Mouse (Mus musculus): ENCODE measurements at regions not wholly inside any gene's neighbourhood (a gene's known extent, or its start where the extent isn't known, plus 50 kb on each side); places are given as distances from the start of the nearest gene placed in this dataset.

- Histone ChIP-seq H3K27ac (ENCODE audit: control insufficient read depth, low read depth, low read length) (no peak overlapping the region), H3K4me3 (ENCODE audit: control insufficient read depth in 1 of 2, insufficient read depth in 1 of 2, low read depth in 2 of 2, low read length in 2 of 2) (no peak overlapping the region), H3K9ac (ENCODE audit: control insufficient read depth, low read depth, low read length, poor library complexity, severe bottlenecking) (no peak overlapping the region), H3K4me1 (ENCODE audit: control insufficient read depth in 1 of 2, insufficient read depth in 2 of 2, low read length in 2 of 2) (no peaks in the 10 kb centered on the region), H3K36me3 (ENCODE audit: control insufficient read depth in 1 of 2, insufficient read depth in 2 of 2, low read length in 2 of 2) (no peaks in the 10 kb centered on the region), H3K79me2 (ENCODE audit: control insufficient read depth, insufficient read depth, low read length, poor library complexity) (no peaks in the 10 kb centered on the region), H3K27me3 (ENCODE audit: control insufficient read depth in 1 of 2, insufficient read depth in 2 of 2, low read length in 2 of 2) (no peaks in the 10 kb centered on the region), H3K9me3 (replicated peaks; ENCODE audit: insufficient read depth, low read length) (no peaks in the 10 kb centered on the region)
- no peak for TF ChIP-seq ZNF384 (IDR thresholded peaks at IDR 0.05; ENCODE audit: low read depth, low read length)
- no peak for TF ChIP-seq BHLHE40 (IDR thresholded peaks at IDR 0.05; ENCODE audit: borderline replicate concordance, low read depth, low read length)
- TF ChIP-seq GABPA (IDR thresholded peaks at IDR 0.05; ENCODE audit: low read depth, low read length) = no peak
- TF ChIP-seq ETS1 (IDR thresholded peaks at IDR 0.05; ENCODE audit: low read depth, low read length) = no peak
- no peak for TF ChIP-seq SIN3A (IDR thresholded peaks at IDR 0.05; ENCODE audit: low read length)
- TF ChIP-seq MAFK (IDR thresholded peaks at IDR 0.05; ENCODE audit: borderline replicate concordance, low read depth, low read length) = no peak
- no peak for TF ChIP-seq POLR2A (IDR thresholded peaks at IDR 0.05; ENCODE audit: control insufficient read depth in 1 of 2, insufficient read depth in 1 of 2, low read depth in 1 of 2, low read length in 2 of 2, poor library complexity in 1 of 2)
- TF ChIP-seq HCFC1 (IDR thresholded peaks at IDR 0.05; ENCODE audit: low read depth, low read length) = no peak
- no peak for TF ChIP-seq RAD21 (IDR thresholded peaks at IDR 0.05; ENCODE audit: low read depth, low read length)
- no peak for TF ChIP-seq CHD1 (IDR thresholded peaks at IDR 0.05; ENCODE audit: low read depth, low read length)
- DNase-seq (ENCODE audit: low read depth, low spot score) = no peak
Observed at GRCm38 (mm10) chr9:43930476-43930875, 112.7 kb upstream of the Thy1 start.

GRCm38 (mm10) chr9:43934012-43934690 lies 109.0 kb upstream of the Thy1 start:
- no peaks in the 10 kb centered on the region for H3K27me3 ChIP-seq (ENCODE audit: control insufficient read depth in 1 of 2, insufficient read depth in 2 of 2, low read length in 2 of 2)
- no peak overlapping the region for H3K9ac ChIP-seq (ENCODE audit: control insufficient read depth, low read depth, low read length, poor library complexity, severe bottlenecking)
- no peak for DNase-seq (ENCODE audit: low read depth, low spot score)
- H3K4me1 ChIP-seq (ENCODE audit: control insufficient read depth in 1 of 2, insufficient read depth in 2 of 2, low read length in 2 of 2) = no peaks in the 10 kb centered on the region
- H3K27ac ChIP-seq (ENCODE audit: control insufficient read depth, low read depth, low read length) = no peak overlapping the region
- no peak for TF ChIP-seq ZNF384 (IDR thresholded peaks at IDR 0.05; ENCODE audit: low read depth, low read length)
- no peak for TF ChIP-seq POLR2AphosphoS5 (IDR thresholded peaks at IDR 0.05; ENCODE audit: borderline replicate concordance, low read depth, low read length)
- TF ChIP-seq CHD2 (IDR thresholded peaks at IDR 0.05; ENCODE audit: low read length) = no peak
- no peak for TF ChIP-seq MYB (IDR thresholded peaks at IDR 0.05; ENCODE audit: low read depth, low read length)
- no peak for TF ChIP-seq MEF2A (IDR thresholded peaks at IDR 0.05; ENCODE audit: extremely low read depth, insufficient replicate concordance, low read depth, low read length, poor library complexity, severe bottlenecking)
- TF ChIP-seq USF1 (IDR thresholded peaks at IDR 0.05; ENCODE audit: low read depth, low read length) = no peak
- no peak for TF ChIP-seq POLR2A (IDR thresholded peaks at IDR 0.05; ENCODE audit: control insufficient read depth in 1 of 2, insufficient read depth in 1 of 2, low read depth in 1 of 2, low read length in 2 of 2, poor library complexity in 1 of 2)
- TF ChIP-seq SIN3A (IDR thresholded peaks at IDR 0.05; ENCODE audit: low read length) = no peak
- no peak for TF ChIP-seq EP300 (IDR thresholded peaks at IDR 0.05; ENCODE audit: low read depth in 1 of 2, low read length in 2 of 2)
- no peak for TF ChIP-seq E2F4 (IDR thresholded peaks at IDR 0.05; ENCODE audit: borderline replicate concordance, low read depth, low read length)
- no peak for TF ChIP-seq KAT2A (conservative IDR thresholded peaks at IDR 0.05; ENCODE audit: low read depth, low read length)
- TF ChIP-seq RCOR1 (IDR thresholded peaks at IDR 0.05; ENCODE audit: low read depth, low read length) = no peak
- no peak for TF ChIP-seq GATA1 (IDR thresholded peaks at IDR 0.05; ENCODE audit: low read depth, low read length)
- TF ChIP-seq RAD21 (IDR thresholded peaks at IDR 0.05; ENCODE audit: low read depth, low read length) = no peak
- TF ChIP-seq NELFE (IDR thresholded peaks at IDR 0.05; ENCODE audit: low read depth, low read length) = no peak
- TF ChIP-seq UBTF (IDR thresholded peaks at IDR 0.05; ENCODE audit: borderline replicate concordance, insufficient read depth, low read depth, low read length) = no peak
- no peaks in the 10 kb centered on the region for H3K9me3 ChIP-seq (replicated peaks; ENCODE audit: insufficient read depth, low read length)
- no peaks in the 10 kb centered on the region for H3K36me3 ChIP-seq (ENCODE audit: control insufficient read depth in 1 of 2, insufficient read depth in 2 of 2, low read length in 2 of 2)
- H3K79me2 ChIP-seq (ENCODE audit: control insufficient read depth, insufficient read depth, low read length, poor library complexity) = no peaks in the 10 kb centered on the region
- no peak overlapping the region for H3K4me3 ChIP-seq (ENCODE audit: control insufficient read depth in 1 of 2, insufficient read depth in 1 of 2, low read depth in 2 of 2, low read length in 2 of 2)
